Mouse (Mus musculus) stomach, embryonic 14.5 days (tissue): ENCODE measurements around the gene C330021F23Rik. TPM values are rescaled to one million over a fixed set of nuclear protein-coding genes. Genes with fewer than 3 reads are reported as not detected.

Experiments
- polyA plus RNA-seq: library from polyadenylated mRNA; unstranded; fragments of >200 nt; fragmentation: Nextera tagmentation; extraction: Ambion mirVana; gene quantifications from 2 replicates; pipeline ENCODE4 v1.2.1, GENCODE M21; 2014

The C330021F23Rik gene
- polyA plus RNA-seq, 1 experiment from 2014 or later = 1.2 TPM

Other genes with a start within 250 kb of the C330021F23Rik start
- gene A430078G23Rik, start 214.6 kb upstream of the C330021F23Rik start, polyA plus RNA-seq = 0.27 and 0.39 TPM in 2 replicates
- 9.6 and 13.2 TPM in 2 replicates for gene Arhgef18, start 175.0 kb upstream of the C330021F23Rik start, polyA plus RNA-seq
- gene Pex11g, start 100.3 kb upstream of the C330021F23Rik start, polyA plus RNA-seq = 3.9 and 6.2 TPM in 2 replicates
- not detected in 2 replicates for gene Tex45, start 97.1 kb upstream of the C330021F23Rik start, polyA plus RNA-seq
- gene Zfp358, start 74.9 kb upstream of the C330021F23Rik start, polyA plus RNA-seq = 29.6 and 32.3 TPM in 2 replicates
- 34.3 and 39.0 TPM in 2 replicates for gene Mcoln1, start 67.5 kb upstream of the C330021F23Rik start, polyA plus RNA-seq
- gene Pnpla6, start 52.6 kb upstream of the C330021F23Rik start, polyA plus RNA-seq = 24.6 and 27.2 TPM in 2 replicates
- gene Camsap3, start 19.3 kb downstream of the C330021F23Rik start, polyA plus RNA-seq = 14.9 and 15.3 TPM in 2 replicates
- gene Xab2, start 53.3 kb downstream of the C330021F23Rik start, polyA plus RNA-seq = 49.7 and 53.9 TPM in 2 replicates
- gene Pet100, start 53.6 kb downstream of the C330021F23Rik start, polyA plus RNA-seq = 92.0 and 106 TPM in 2 replicates
- 0.56 TPM in 1 of 2 replicates, not detected in the other for gene Pcp2, start 57.6 kb downstream of the C330021F23Rik start, polyA plus RNA-seq
- 92.1 and 103 TPM in 2 replicates for gene Stxbp2, start 63.0 kb downstream of the C330021F23Rik start, polyA plus RNA-seq
- 0.31 TPM in 1 of 2 replicates, not detected in the other for gene Retn, start 87.8 kb downstream of the C330021F23Rik start, polyA plus RNA-seq
- gene Mcemp1, start 97.8 kb downstream of the C330021F23Rik start, polyA plus RNA-seq = 0.27 and 0.62 TPM in 2 replicates
- gene Fcor, start 104.4 kb downstream of the C330021F23Rik start, polyA plus RNA-seq = 15.2 and 19.4 TPM in 2 replicates
- 27.5 and 30.6 TPM in 2 replicates for gene Trappc5, start 108.3 kb downstream of the C330021F23Rik start, polyA plus RNA-seq
- gene Fcer2a, start 126.2 kb downstream of the C330021F23Rik start, polyA plus RNA-seq = not detected in 2 replicates
- gene Clec4g, start 152.7 kb downstream of the C330021F23Rik start, polyA plus RNA-seq = not detected in 2 replicates
- gene Cd209a, start 181.0 kb downstream of the C330021F23Rik start, polyA plus RNA-seq = not detected in 2 replicates